Mouse (Mus musculus) testis, adult 2 months (tissue): Measurements from ENCODE around the gene Wdr25.

Source experiments
- CTCF ChIP-seq: fragments of 200-500 bp; IDR thresholded peaks from 2 replicates; pipeline ENCODE4 v1.5.1; 2012; ENCODE audit warnings: low read depth, mild to moderate bottlenecking, inconsistent platforms, low read length, moderate library complexity; ENCODE audit not compliant: control insufficient read depth, insufficient read depth, insufficient replicate concordance
- POLR2A ChIP-seq: fragments of 200-500 bp; IDR thresholded peaks from 2 replicates; pipeline ENCODE4 v1.6.1; 2012; ENCODE audit warnings: low read depth, mild to moderate bottlenecking, inconsistent platforms, low read length, moderate library complexity; ENCODE audit not compliant: control insufficient read depth

DNA sequence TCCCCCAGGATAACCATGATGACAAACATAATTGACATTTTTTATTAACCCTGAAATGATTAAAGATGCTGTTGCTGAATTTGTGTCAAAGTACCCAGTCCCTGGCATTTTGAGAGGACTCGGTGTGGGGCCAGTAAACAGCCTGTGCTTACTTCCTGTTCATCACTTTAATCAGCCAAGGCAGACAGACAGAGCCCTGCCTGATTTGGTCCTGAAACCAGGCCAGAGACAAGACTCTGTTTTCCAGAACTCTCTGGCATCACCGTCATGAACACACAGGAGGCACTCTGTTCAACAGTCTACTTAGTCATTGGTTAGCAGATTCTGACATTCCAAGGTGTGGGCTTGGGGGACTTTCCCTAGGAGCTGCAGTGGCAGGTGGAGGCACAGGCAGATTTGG is 61.0 kb downstream of the Wdr25 start:
- TF ChIP-seq POLR2A = no peak
- TF ChIP-seq CTCF = no peak
